Mouse (Mus musculus) lung, postnatal 36 days (tissue): ENCODE data around the gene 4833439L19Rik.
A peak's percentile ranks its signal among the peaks of the same experiment; 100 is the strongest.

ENCODE experiments used
- DNase-seq: peaks from one replicate; pipeline ENCODE4 v3.0.0; 2022; ENCODE audit warnings: mixed read lengths

Gene 4833439L19Rik

DNA sequence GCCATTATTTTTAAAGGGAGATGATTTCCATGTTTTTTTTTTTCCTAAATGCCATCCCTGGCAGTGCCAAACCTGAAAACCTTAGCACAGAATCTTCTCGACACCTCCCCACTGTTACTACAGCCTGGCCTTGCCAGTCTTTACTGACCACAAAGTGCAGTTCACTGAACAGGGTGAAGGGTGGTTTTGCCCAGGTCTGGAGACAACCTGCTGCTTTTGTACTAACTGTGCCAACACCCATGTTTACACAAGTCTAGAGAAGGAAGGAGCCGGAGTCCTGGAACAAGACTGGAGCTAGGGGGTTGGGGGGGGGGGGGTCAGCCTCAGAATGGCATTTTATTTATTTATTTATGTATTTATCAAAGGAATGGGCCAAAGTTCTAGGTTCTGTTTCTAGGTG lies 16.1 kb upstream of the 4833439L19Rik start:
- DNase-seq: peak; percentile 49

DNA sequence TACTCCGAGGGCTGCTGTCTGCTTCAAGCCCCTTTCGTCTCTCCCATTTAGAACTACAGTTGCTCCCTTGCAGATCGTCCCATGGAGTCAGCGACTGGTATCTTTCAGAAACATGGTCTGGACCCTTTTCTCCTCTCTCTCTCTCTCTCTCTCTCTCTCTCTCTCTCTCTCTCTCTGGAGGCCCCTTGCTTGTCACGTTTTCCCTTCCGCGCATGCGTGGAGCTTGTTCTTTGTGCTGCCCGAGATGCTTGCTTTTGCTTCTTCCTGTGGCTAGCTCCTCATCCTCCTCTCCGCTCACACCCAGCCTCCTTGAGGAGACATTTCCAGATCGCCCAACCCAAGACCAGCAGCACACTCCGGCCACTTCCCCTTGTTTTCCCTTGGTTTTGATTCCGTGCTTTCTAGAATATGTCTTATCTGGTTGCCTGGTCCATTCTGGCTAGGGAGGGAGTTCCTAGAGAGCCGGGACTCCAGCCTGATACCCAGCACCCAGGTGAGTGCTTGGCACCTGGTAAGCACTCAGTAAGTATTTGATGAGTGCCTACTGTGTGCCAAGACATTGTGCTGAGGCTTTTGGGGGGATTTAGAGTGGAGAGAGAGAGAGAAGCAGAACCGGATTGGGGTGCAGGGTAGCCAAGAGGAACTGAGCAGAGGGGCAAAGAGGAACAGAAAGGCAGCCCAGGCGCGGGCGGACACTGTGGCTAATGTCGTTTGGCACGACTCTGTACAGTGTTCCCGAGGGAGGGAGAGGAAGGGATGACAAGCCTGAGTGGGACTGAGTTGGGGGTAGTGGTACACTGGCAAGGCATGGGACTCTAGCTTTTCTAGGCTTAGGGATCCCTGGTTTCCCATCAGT lies 12.6 kb upstream of the 4833439L19Rik start:
- DNase-seq: peak; percentile 38

DNA sequence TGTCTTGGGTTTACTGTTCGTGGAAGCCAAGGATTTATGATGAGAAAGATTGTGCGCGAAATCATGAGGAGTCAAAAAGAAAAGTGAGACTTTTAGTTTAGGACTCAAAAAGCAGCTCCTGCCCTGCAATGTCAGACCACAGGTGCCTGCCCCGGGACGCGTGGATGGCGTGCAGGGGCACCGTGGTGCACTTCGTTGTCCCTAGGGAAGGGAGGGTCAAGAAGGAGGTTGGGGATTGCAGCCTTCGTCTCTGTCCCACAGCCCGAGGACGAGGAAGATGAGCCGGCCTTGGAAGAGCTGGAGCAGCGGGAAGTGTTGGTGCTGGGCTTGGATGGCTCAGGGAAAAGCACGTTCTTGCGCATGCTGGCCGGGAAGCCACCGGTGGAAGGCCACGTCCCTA lies 10.3 kb upstream of the 4833439L19Rik start:
- no peak for DNase-seq

DNA sequence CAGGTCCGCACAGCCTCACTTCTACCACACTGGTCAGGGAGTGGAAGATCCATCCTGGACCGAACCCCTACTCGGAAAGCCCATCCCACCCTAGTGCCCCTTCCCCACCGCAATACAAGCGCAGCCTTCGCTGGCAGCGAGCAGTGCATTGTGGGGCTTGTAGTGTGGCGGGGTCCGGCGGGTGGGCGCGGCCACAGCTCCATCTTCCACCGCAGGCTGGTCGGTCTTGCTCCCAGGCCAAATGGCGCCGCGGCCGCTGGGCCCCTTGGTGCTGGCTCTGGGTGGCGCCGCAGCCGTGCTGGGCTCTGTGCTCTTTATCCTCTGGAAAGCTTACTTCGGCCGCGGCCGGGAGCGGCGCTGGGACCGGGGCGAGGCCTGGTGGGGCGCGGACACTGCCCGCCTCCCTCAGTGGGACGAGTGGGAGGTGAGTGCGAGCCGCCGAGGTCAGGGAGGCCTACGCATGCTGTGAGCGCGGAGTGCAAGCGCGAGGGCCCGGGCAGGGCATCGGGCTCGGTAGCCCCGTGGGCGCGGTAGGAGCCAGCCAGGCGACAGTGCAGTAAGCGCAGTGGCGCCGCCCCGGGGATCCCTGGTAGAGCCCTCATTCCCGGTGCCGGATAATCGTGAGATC lies 9.7 kb upstream of the 4833439L19Rik start, which contains the start of gene Arl10:
Gene Arl10 (plus strand): TSS at position 162 of the 628 bp plus-strand sequence.
- peak; percentile 82 for DNase-seq

- DNase-seq: no peak
Measured at GRCm38 (mm10) chr13:54572621-54573020, 7.4 kb upstream of the 4833439L19Rik start.

DNA sequence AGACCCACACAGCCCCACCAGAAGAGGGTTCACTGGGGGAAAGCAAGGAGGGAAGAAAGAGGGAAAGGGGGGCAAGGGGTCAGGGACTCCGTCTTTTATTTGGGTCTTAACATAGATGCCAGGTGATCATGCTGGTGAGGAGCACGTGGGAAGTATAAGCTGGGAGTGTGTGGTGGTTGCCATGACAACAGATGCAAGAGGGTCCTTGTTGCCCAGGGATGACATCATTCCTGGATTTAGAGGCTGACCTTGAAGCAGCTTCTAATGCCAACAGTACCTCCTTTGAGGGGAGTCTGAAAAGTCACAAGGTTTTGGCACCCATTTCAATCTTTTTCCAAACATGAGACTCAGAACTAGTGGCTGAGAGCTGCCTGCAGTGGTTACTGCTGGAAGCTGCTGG lies 6.4 kb upstream of the 4833439L19Rik start:
- DNase-seq: no peak

GRCm38 (mm10) chr13:54570736-54571135 lies 5.5 kb upstream of the 4833439L19Rik start:
- no peak for DNase-seq

DNA sequence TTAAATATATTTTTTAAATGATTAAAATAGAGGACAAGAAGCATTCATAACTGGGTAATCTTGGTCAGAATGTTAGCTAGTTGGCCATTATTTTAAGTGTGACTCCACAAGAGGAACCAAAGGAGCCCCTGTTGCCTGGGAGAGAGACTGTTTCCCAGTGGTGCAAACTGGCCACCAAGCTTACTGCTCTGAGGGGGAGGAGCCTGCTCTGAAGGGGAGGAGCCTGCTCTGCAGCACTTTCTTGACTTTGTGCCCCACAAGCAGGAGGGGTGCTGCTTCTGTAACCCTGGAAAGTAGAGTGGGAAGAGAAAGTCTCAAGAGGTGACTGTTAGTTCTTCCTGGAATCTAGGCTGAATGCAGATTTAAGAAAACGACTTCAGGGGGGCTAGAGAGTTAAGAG lies 4.0 kb upstream of the 4833439L19Rik start:
- DNase-seq: no peak

DNA sequence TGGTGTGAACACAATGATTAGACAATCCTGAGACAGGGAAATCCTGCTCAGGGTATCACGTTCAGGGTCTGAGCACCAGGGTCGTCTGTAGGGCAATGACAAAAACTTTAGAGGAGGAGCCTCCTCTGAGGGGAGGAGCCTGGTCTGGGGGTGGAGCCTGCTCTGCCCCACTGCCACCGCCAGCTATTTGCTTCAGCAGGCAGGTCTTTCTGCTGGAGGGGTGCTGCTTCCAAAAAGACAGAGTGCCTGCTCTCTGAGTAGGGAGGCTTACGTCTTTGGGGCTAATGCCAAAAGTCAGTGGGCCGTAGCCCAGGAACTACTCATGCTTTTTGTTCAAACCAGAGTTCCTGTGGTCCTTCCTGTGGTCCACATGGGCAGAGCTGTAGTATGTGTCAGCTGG lies 3.1 kb upstream of the 4833439L19Rik start:
- no peak for DNase-seq

- DNase-seq: peak; percentile 74
Measured at GRCm38 (mm10) chr13:54565594-54566345, 535 bp upstream of the 4833439L19Rik start.

DNA sequence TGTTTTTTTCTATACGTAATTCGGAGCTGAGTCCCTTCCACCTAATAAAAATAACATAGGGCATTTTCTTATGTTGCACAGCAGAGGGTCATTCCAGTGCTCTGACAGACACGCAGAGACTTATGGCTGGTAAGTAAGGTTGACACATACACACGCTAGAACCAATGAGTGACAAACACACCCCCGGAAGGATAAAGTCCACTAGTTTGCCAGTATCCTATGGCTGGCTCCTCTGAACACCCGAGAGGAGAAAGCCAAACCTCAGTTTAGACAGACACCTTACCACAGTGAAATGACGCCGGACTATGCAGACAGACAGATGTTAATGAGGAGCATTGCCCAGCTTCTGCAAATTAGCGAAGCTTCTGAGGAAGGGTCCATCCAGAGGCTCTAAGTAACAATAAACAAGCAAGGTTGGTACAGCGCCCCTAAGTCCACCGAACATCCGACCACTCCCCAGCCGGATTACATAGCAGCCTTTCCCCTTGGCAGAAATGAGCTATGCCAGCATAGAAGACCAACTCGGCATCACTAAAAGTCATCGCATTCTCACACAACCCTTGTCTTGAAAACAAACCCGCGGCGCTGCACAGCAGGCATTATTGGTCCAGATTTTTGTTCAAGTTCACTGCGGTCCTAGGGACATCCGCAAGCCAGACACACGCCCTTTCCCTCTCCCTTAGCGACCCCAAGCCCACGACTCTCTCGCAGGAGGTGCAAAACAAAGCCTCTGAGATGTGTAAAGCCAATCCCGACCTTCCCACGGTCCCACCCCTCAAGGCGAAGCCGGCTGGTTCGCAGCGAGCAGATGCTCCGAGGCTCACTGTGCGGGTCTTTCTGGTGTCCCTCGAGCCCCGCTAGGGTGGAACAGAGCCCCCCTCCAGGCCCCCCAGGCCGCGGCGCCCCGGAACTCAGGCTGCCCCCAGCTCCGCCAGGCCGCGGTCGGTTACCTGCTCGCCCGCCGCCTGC lies 719 bp downstream of the 4833439L19Rik start:
- no peak for DNase-seq

DNA sequence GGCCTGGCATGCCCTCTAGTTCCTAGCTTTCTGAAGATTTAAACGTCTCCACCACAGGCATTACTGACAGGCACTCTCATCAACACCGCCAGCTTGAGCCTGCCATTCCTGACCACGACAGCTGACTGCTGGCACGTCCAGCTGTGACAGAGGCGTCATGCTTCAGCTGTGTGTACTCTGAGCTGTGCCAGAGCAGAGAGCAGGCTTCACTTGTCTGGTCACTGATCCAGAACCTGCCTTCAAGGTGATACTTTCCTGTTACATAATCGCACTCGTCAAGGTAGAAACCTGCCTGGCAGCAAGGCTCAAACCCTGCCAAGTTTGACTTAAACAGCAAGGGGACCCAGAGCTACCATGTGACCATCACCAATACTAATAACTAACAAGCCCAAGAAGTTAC lies 2.7 kb downstream of the 4833439L19Rik start:
- peak; percentile 49 for DNase-seq

DNA sequence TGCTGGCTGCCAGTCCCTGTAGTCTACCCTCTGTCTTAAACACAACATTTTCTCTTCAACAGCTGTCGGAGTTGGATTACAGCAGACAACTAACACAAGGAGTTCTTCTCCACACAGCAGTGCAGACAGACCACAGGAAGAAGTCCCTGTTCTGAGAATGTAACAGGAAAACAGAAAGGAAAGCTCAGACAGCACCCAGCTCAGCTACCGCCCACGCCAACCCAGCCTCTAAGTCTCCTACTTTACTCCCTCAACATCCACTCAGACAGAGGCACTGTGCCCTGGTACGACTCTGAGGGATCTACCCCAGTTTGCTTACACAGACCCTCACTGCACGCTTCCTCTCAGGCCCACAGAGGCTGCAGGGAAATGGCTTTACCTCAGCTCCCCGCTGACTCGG lies 4.6 kb downstream of the 4833439L19Rik start:
- no peak for DNase-seq

DNA sequence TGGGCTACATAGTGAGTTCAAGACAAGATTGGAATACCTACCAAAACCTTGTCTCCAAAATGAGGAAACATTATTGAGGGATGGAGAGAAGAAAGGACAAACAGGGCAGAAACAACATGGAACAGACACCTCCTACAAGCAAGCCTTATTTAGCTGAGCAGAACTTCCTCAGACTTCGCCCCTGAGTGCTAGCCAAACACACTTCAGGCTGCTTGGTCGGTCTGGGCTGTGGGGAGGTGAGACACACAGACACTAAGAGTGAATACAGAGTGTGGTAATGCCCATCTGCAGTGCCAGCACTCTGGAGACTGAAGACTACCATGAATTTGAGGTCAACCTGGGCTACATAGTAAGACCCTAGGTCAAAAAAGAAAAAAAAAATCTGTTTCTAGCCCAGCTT lies 5.6 kb downstream of the 4833439L19Rik start:
- no peak for DNase-seq

DNA sequence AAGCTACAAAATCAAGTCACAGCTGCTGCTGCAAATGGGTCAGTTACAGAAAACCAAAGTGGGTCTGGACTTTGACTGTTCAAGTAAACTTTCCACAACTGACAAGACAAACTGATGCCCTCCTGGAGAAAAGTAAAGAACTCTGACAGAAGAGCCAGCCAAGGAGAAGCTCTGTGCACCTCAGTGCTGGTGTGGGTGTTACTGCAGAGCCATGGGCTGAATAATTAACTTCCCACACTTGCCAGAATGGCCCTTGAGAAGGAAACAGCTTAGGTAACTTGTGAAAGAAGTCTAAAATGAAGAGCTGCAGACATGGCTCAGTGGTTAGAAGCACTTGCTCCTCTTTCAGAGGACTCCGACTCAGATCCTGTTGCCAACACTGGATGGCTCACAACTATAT lies 7.6 kb downstream of the 4833439L19Rik start:
- DNase-seq: no peak

GRCm38 (mm10) chr13:54556796-54557195 lies 8.4 kb downstream of the 4833439L19Rik start:
- peak; percentile 35 for DNase-seq

DNA sequence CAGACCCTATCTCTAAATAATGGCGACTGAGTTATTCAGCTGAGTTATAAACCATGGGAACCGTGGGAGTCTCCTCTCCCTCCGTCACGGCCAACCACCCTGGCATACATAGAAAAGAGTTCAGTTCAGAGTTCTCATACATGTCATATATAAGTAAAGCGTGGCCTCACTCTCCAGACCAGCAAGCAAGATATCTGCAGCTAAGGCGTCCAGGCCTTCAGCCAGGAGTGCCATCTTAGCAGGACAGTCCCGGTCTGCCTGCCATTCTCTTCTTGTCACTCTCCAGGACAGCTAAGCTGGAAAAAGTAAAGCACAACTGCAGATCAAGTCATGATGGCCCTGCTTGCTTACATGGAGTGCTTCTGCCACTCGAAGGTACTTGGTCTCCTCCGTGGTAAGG lies 9.1 kb downstream of the 4833439L19Rik start:
- no peak for DNase-seq

- DNase-seq: no peak
Measured at GRCm38 (mm10) chr13:54548036-54548435, 17.2 kb downstream of the 4833439L19Rik start.

DNA sequence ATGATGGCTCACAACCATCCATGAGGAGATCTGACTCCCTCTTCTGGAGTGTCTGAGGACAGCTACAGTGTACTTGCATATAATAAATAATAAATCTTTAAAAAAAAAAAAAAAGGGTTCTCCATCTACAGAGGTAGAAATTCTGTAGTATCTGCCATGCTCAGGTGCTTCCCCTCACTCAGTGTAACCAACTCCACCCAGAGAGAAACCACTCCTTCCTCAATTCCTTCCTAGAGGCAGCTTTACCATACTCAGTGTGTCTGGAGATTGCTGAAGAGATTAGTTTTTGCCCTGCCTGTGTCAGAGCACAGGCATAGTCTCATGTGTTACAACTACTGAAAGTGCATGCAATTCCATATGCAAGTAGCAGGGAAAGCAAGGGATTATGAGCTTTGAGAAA lies 33.1 kb downstream of the 4833439L19Rik start:
- DNase-seq: no peak

DNA sequence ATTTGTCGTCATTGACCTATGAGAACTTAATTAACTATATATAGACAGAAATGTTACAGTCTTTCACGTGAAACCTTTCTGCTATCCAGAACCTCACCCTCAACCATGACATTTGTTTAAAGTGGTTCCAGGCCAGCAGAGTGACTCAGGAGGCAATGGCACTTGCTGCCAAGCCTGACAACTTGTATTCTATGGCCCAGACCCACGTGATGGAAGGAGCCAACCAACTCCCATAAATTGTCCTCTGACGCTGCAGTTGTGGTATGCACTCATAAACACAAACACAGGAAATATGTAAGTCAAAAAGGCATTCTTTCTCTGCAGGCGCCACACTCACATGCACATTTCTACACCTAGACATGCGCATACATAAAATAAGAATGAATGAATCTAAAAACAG lies 38.1 kb downstream of the 4833439L19Rik start:
- DNase-seq: no peak

DNA sequence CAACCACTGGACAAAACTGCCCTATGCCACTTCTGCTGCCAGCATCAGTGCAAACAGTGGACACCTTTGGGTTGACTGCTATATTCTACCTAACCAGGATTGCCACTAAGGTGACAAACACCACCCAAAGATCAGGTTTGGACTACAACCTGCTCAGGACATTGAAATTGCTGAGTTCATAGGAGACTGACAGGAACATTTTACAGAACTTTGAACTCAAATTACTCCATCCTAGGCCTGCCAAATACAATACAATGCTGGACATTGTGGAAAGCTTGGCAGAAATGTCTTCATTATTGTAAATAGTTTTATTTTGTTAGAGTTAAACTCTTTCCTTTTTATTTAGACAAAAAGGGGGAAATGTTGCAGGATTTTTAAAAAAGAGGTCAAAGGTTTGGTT lies 44.1 kb downstream of the 4833439L19Rik start:
- DNase-seq: no peak

DNA sequence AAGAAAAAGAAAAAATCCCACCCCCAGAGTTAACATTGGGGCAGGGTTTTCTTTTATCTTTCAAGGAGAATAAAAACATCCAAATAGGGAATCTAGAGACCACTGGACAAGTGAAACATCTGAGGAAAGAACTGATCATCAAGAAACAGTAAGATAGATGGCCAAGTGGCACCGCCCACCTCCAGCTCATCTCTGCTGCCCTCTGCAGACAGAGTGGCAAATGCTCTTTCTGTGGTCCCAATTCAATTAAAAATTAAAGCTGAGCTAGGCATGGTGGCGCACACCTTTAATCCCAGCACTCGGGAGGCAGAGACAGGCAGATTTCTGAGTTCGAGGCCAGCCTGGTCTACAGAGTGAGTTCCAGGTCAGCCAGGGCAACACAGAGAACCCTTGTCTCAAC lies 45.0 kb downstream of the 4833439L19Rik start:
- DNase-seq: peak; percentile 44
